Mouse (Mus musculus) stomach, postnatal 0 days (tissue): ENCODE data around the gene St5. TPM values are rescaled to one million over a fixed set of nuclear protein-coding genes. Genes with fewer than 3 reads are reported as not detected.

ENCODE experiments used
- ATAC-seq: fragments of 200-750 bp; cut with Nextera tagmentation; 2 replicates; pipeline ENCODE4 v1.8.0; 2017; ENCODE audit not compliant: low FRiP score, low TSS enrichment
- DNase-seq: peaks from one replicate; pipeline ENCODE4 v3.0.0-alpha.2; 2016; ENCODE audit warnings: low spot score
- H3K27ac ChIP-seq: fragments of 300-500 bp; sonication (generic); replicated peaks from 2 replicates; pipeline ENCODE4 v1.5.1; 2014; ENCODE audit warnings: mild to moderate bottlenecking, control low read depth
- H3K27me3 ChIP-seq: fragments of 300-500 bp; sonication (generic); 2 replicates; pipeline ENCODE4 v1.6.1; 2014; ENCODE audit warnings: low read length; ENCODE audit not compliant: control insufficient read depth, insufficient read depth
- H3K36me3 ChIP-seq: fragments of 300-500 bp; sonication (generic); 2 replicates; pipeline ENCODE4 v1.6.1; 2014; ENCODE audit warnings: low read length, mixed read lengths; ENCODE audit not compliant: control insufficient read depth, insufficient read depth
- H3K4me1 ChIP-seq: fragments of 300-500 bp; sonication (generic); replicated peaks from 2 replicates; pipeline ENCODE4 v1.6.1; 2014; ENCODE audit warnings: antibody characterized with exemption; ENCODE audit not compliant: control insufficient read depth, insufficient read depth
- H3K4me2 ChIP-seq: fragments of 300-500 bp; sonication (generic); replicated peaks from 2 replicates; pipeline ENCODE4 v1.6.1; 2014; ENCODE audit warnings: low read depth, mild to moderate bottlenecking, control low read depth, moderate library complexity
- H3K4me3 ChIP-seq: fragments of 300-500 bp; sonication (generic); 2 replicates; pipeline ENCODE4 v1.5.1; 2014; ENCODE audit warnings: low read depth, low read length, control low read depth
- H3K9ac ChIP-seq: fragments of 300-500 bp; sonication (generic); 2 replicates; pipeline ENCODE4 v1.6.1; 2014; ENCODE audit warnings: mild to moderate bottlenecking, low read length, control low read depth, mixed read lengths
- H3K9me3 ChIP-seq: fragments of 300-500 bp; sonication (generic); 2 replicates; pipeline ENCODE4 v1.6.1; 2016; ENCODE audit warnings: low read length; ENCODE audit not compliant: control insufficient read depth
- CTCF ChIP-seq: IDR thresholded peaks from 2 replicates; pipeline ENCODE4 v1.5.1; 2016; ENCODE audit warnings: antibody characterized with exemption, low read depth, mild to moderate bottlenecking, moderate library complexity
- EP300 ChIP-seq: optimal IDR thresholded peaks from 2 replicates; pipeline ENCODE3; 2016; ENCODE audit warnings: antibody characterized with exemption
- WGBS: fragments of 180-500 bp; shearing (Covaris S2); extraction: QIAGEN DNeasy Blood & Tissue Kit; methylation state at CpG from one replicate; pipeline ENCODE4 v1.1.7; 2014; 5-methylcytosine and 5-hydroxymethylcytosine counted together
- polyA plus RNA-seq: library from polyadenylated mRNA; unstranded; fragments of >200 nt; fragmentation: Nextera tagmentation; extraction: Ambion mirVana; gene quantifications from 2 replicates; pipeline ENCODE4 v1.2.1, GENCODE M21; 2015

The St5 gene
- polyA plus RNA-seq, 1 experiment from 2014 or later: 35.6 TPM

DNA sequence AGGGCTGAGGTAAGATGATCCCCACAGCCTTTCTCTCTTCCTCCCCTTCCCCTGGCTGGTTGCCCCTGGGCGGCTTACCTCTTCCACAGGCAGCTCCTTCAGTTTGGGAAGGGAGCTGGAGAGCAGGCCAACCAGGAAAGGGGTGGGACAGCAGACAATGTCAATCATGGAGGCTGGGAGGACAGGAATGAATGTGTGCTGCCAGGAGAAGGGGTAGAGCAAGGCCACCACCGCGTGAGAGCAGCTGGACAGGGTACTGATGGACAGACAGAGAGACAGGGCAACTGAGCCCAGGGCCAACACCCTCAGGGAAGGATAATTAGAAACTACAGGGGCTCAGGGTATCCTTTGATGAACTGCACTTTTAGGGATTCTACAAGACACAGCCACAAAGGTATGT is 175.9 kb downstream of the St5 start:
- H3K4me1 ChIP-seq: no peaks in the 10 kb centered on the region
- no peak overlapping the region for H3K9ac ChIP-seq
- no peaks in the 10 kb centered on the region for H3K9me3 ChIP-seq
- TF ChIP-seq EP300: no peak
- TF ChIP-seq CTCF: no peak
- H3K36me3 ChIP-seq: peaks cover 23% of the 10 kb centered on the region
- ATAC-seq (no peak), DNase-seq (no peak)
- no peak overlapping the region for H3K4me3 ChIP-seq
- no peak overlapping the region for H3K4me2 ChIP-seq
- 37% methylated on average over 3 of the region's 3 CpGs for WGBS
- H3K27me3 ChIP-seq: no peaks in the 10 kb centered on the region
- H3K27ac ChIP-seq: no peak overlapping the region; the same call in 1 of the 2 replicates

DNA sequence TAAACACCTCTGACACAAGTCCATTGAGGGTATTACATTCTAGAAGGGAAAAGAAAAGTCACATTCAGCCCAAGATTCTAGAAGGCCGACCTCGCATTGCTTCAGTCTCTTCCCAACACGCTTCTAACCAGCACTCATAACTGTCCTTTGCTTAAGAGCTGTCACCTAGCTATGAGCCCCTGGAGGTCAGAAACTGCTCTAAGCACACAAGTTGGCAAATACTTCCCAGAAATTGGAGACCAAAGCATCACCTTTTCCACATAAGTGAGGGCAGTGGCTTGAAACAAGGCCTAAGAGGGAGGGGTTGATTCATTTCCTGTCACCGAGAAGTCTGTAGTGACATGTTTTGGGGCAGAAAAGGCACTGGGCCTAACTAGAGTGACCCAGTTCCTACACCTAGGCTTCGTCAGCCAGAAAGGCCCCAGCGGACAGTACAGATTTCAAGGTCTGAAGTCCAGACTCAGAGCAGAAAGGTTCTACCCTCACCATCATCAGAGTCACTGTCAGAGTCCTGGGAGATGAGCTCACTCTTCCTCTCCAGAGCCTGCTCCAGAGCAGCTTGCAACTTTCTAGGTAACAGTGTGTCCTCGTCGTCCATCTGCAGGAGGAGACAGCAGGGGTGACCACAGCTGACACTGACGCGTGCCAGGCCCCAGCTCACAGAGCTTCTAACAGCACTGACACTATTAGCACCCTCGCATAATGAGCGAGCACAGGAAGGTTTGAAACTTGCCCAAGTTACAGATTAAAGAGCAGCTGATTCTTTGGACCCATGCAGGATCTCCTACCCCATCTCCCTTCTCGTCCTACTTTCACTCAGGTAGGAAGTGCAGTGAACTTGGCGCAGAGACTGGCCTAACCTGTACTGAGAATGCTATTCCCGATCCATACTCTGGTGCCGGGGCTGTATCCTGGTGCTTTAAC is 177.4 kb downstream of the St5 start:
- H3K4me1 ChIP-seq: no peaks in the 10 kb centered on the region
- DNase-seq (no peak), ATAC-seq (no peak)
- H3K9me3 ChIP-seq: no peaks in the 10 kb centered on the region
- H3K27me3 ChIP-seq: no peaks in the 10 kb centered on the region
- no peak overlapping the region for H3K4me3 ChIP-seq
- WGBS: 65% methylated on average over 16 of the region's 16 CpGs
- H3K4me2 ChIP-seq: no peak overlapping the region
- peaks cover 21% of the 10 kb centered on the region for H3K36me3 ChIP-seq
- H3K27ac ChIP-seq: no peak overlapping the region; the same call in 1 of the 2 replicates
- TF ChIP-seq CTCF (no peak), EP300 (no peak)
- H3K9ac ChIP-seq: no peak overlapping the region

DNA sequence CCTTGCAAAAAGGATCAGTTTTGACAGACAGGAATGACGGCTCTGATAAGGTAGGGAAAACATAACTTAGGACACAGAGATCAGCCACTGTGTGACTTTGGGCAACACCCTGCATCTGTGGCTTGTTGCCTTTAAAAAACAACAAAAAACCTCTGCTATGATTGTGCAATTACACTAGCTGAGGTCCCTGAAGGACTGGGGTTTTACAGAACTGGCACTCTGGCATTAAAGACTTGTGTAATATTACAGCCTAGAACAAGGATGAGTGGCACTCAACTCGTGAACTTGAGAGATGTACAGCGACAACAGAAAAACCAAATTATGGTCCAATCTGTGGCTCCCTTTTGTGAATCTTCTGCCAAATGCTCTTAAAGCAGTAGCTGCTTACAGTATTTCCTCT is 178.6 kb downstream of the St5 start:
- Histone ChIP-seq H3K36me3 (peaks cover 15% of the 10 kb centered on the region), H3K27me3 (no peaks in the 10 kb centered on the region), H3K4me3 (no peak overlapping the region), H3K4me1 (no peaks in the 10 kb centered on the region), H3K4me2 (no peak overlapping the region), H3K9me3 (no peaks in the 10 kb centered on the region), H3K27ac (no peak overlapping the region), H3K9ac (no peak overlapping the region)
- WGBS: 70% methylated on average over 3 of the region's 3 CpGs
- no peak for TF ChIP-seq CTCF
- TF ChIP-seq EP300: no peak
- no peak for ATAC-seq
- no peak for DNase-seq

DNA sequence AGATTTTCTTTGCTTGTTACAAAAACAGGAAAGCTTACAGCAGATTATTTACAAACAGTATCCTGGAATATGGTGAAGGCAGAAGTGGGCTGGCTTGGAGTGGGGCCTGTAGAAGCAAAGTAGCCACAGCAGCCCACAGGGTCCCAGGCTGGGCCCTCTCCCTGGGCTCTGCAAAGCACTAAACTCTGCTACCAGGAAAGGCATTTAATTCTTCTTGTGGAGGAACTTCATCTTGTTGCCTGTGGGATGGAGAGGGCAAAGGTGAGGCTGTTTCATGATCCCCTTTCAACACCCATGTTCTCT is 179.0 kb downstream of the St5 start:
- H3K4me1 ChIP-seq: no peaks in the 10 kb centered on the region
- H3K27ac ChIP-seq: peak overlapping the region; percentile 20; the same call in 1 of the 2 replicates
- no peak overlapping the region for H3K4me2 ChIP-seq
- H3K9me3 ChIP-seq: no peaks in the 10 kb centered on the region
- DNase-seq: no peak
- H3K4me3 ChIP-seq: no peak overlapping the region
- H3K36me3 ChIP-seq: peaks cover 15% of the 10 kb centered on the region
- no peak for TF ChIP-seq EP300
- TF ChIP-seq CTCF: no peak
- no peak for ATAC-seq
- no peak overlapping the region for H3K9ac ChIP-seq
- no peaks in the 10 kb centered on the region for H3K27me3 ChIP-seq

DNA sequence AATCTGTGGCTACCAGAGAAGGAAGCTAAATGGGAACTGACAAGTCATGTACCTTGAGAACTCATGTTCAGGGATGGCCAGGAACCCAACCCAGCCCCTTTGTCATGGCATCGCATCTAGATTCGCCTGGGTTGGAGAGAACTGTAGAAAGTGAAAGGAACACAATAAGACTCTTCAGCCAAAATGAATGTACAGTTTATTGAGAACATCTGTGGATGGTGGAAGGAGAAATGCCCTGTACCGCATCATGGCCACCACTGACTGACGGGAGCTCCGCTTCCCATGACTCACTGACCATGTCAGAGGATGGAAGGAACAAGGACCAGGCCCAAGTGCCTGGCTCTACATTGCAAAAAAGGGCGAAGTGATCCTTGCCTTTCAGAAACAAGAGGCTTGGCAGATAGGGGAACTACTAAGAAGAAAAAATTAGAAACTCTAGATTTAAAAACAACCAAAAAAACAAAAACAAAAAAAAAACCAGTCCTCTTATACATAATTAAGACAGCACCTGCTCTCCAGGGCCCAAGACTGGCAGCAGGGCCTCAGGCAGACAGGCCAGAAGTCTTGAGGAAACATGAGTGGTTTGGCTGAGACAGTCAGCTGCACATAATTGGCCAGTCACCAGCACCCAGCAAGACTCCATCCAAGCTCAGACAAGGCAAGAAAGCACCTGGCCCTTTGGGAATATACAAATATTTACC is 179.5 kb downstream of the St5 start:
- Histone ChIP-seq H3K4me2 (no peak overlapping the region), H3K27me3 (no peaks in the 10 kb centered on the region), H3K36me3 (peaks cover 15% of the 10 kb centered on the region), H3K27ac (peak overlapping the region; percentile 20; the same call in 1 of the 2 replicates), H3K4me3 (no peak overlapping the region), H3K4me1 (no peaks in the 10 kb centered on the region), H3K9me3 (no peaks in the 10 kb centered on the region), H3K9ac (no peak overlapping the region)
- WGBS: 71% methylated on average over 6 of the region's 6 CpGs
- TF ChIP-seq EP300 (no peak), CTCF (no peak)
- ATAC-seq (no peak), DNase-seq (no peak)

DNA sequence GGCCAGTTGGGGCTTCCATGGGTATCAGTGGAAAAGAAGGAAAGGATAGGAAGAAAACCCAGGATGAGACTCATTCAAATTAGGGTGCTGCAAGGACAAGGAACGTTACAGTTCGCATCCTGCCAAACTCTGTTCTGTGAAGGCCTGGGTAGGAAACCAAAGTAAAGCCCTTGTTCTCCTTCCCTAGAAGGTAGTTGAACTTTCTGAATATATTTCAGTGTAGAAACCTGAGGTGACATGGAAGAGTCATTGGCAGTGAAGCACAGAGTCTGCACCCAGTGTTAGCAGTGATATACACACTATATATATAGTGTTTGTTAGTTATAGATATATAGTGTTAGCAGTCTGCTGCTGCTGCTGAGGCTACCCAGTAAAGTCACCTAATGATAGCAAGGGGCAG is 180.1 kb downstream of the St5 start:
- H3K27ac ChIP-seq: no peak overlapping the region
- no peak for TF ChIP-seq CTCF
- TF ChIP-seq EP300: no peak
- DNase-seq: no peak

More for the DNA sequence above, 180.1 kb downstream of the St5 start:
- Histone ChIP-seq H3K27me3 (no peaks in the 10 kb centered on the region), H3K36me3 (peaks cover 15% of the 10 kb centered on the region), H3K4me2 (no peak overlapping the region), H3K4me1 (no peaks in the 10 kb centered on the region), H3K9me3 (no peaks in the 10 kb centered on the region), H3K9ac (no peak overlapping the region), H3K4me3 (no peak overlapping the region)
- WGBS: 50% methylated on average over 2 of the region's 2 CpGs
- ATAC-seq: no peak
